Mouse (Mus musculus) liver (tissue): ENCODE results near the gene Cldn10.
A peak's percentile ranks its signal among the peaks of the same experiment; 100 is the strongest.
"Not testable (repeated sequence)": the region's sequence is repeated elsewhere in the genome, so short reads cannot be mapped to it uniquely, and the experiment has no call there.

ENCODE experiments used
- DNase-seq: peaks from one replicate; pipeline ENCODE4 v3.0.0-alpha.2; 2020; ENCODE audit warnings: mixed read lengths

Gene Cldn10

GRCm38 (mm10) chr14:118787621-118788020 is at the start of gene Cldn10:
TSS of gene Cldn10 (plus strand) at chr14:118787908.
- no peak for DNase-seq

GRCm38 (mm10) chr14:118741780-118742179 is 45.9 kb upstream of the Cldn10 start:
- no peak for DNase-seq

GRCm38 (mm10) chr14:118742862-118743261 is 44.8 kb upstream of the Cldn10 start:
- DNase-seq: no peak

GRCm38 (mm10) chr14:118749068-118749467 is 38.6 kb upstream of the Cldn10 start:
- DNase-seq: no peak

GRCm38 (mm10) chr14:118749715-118750114 is 38.0 kb upstream of the Cldn10 start:
- DNase-seq: no peak

GRCm38 (mm10) chr14:118750505-118751192 is 37.1 kb upstream of the Cldn10 start:
- DNase-seq: peak; percentile 80

- DNase-seq: no peak
Measured at GRCm38 (mm10) chr14:118751193-118751753, 36.4 kb upstream of the Cldn10 start.

- no peak for DNase-seq
Measured at GRCm38 (mm10) chr14:118756015-118756414, 31.7 kb upstream of the Cldn10 start.

- DNase-seq: no peak
Measured at GRCm38 (mm10) chr14:118756566-118756965, 31.1 kb upstream of the Cldn10 start.

GRCm38 (mm10) chr14:118763362-118763761 is 24.3 kb upstream of the Cldn10 start:
- DNase-seq: not testable (repeated sequence)

GRCm38 (mm10) chr14:118763917-118764495 is 23.7 kb upstream of the Cldn10 start:
- no peak for DNase-seq

GRCm38 (mm10) chr14:118765306-118765705 is 22.4 kb upstream of the Cldn10 start:
- DNase-seq: peak; percentile 1

- DNase-seq: peak; percentile 3
Measured at GRCm38 (mm10) chr14:118765951-118766350, 21.8 kb upstream of the Cldn10 start.

- no peak for DNase-seq
Measured at GRCm38 (mm10) chr14:118766368-118766767, 21.3 kb upstream of the Cldn10 start.

- peak; percentile 82 for DNase-seq
Measured at GRCm38 (mm10) chr14:118767673-118768353, 19.9 kb upstream of the Cldn10 start.

- peak; percentile 33 for DNase-seq
Measured at GRCm38 (mm10) chr14:118768354-118768713, 19.4 kb upstream of the Cldn10 start.

- DNase-seq: no peak
Measured at GRCm38 (mm10) chr14:118773668-118774067, 14.0 kb upstream of the Cldn10 start.

GRCm38 (mm10) chr14:118774507-118775428 is 12.9 kb upstream of the Cldn10 start:
- peak; percentile 48 for DNase-seq

GRCm38 (mm10) chr14:118775554-118775953 is 12.2 kb upstream of the Cldn10 start:
- no peak for DNase-seq

GRCm38 (mm10) chr14:118776372-118776771 is 11.3 kb upstream of the Cldn10 start:
- no peak for DNase-seq

GRCm38 (mm10) chr14:118777478-118777877 is 10.2 kb upstream of the Cldn10 start:
- DNase-seq: no peak

GRCm38 (mm10) chr14:118781601-118782000 is 6.1 kb upstream of the Cldn10 start:
- DNase-seq: no peak

GRCm38 (mm10) chr14:118782241-118782640 is 5.5 kb upstream of the Cldn10 start:
- peak; percentile 75 for DNase-seq
